Mouse (Mus musculus) midbrain, embryonic 16.5 days (tissue): ENCODE data around the gene Slc17a8. TPM values are rescaled to one million over a fixed set of nuclear protein-coding genes. Genes with fewer than 3 reads are reported as not detected.
A peak's percentile ranks its signal among the peaks of the same experiment; 100 is the strongest.

Source experiments
- ATAC-seq: fragments of 200-750 bp; cut with Nextera tagmentation; 2 replicates; pipeline ENCODE4 v1.8.0; 2017; ENCODE audit warnings: moderate TSS enrichment
- H3K27ac ChIP-seq: fragments of 300-500 bp; sonication (generic); 2 replicates; pipeline ENCODE4 v1.5.1; 2014; ENCODE audit warnings: mild to moderate bottlenecking, low read length, mixed read lengths
- H3K27me3 ChIP-seq: fragments of 300-500 bp; sonication (generic); 2 replicates; pipeline ENCODE4 v1.6.1; 2014; ENCODE audit warnings: low read depth, low read length, mixed read lengths; ENCODE audit not compliant: control insufficient read depth, insufficient read depth
- H3K36me3 ChIP-seq: fragments of 300-500 bp; sonication (generic); 2 replicates; pipeline ENCODE4 v1.6.1; 2014; ENCODE audit warnings: mild to moderate bottlenecking, low read length, moderate library complexity, mixed read lengths; ENCODE audit not compliant: control insufficient read depth, insufficient read depth
- H3K4me1 ChIP-seq: fragments of 300-500 bp; sonication (generic); 2 replicates; pipeline ENCODE4 v1.6.1; 2014; ENCODE audit warnings: mild to moderate bottlenecking, low read length, mixed read lengths; ENCODE audit not compliant: control insufficient read depth, insufficient read depth
- H3K4me2 ChIP-seq: fragments of 300-500 bp; sonication (generic); 2 replicates; pipeline ENCODE4 v1.6.1; 2014; ENCODE audit warnings: mild to moderate bottlenecking, low read length, mixed read lengths
- H3K4me3 ChIP-seq: fragments of 300-500 bp; sonication (generic); 2 replicates; pipeline ENCODE4 v1.5.1; 2014; ENCODE audit warnings: low read depth, mild to moderate bottlenecking, low read length, moderate library complexity, mixed read lengths
- H3K9ac ChIP-seq: fragments of 300-500 bp; sonication (generic); 2 replicates; pipeline ENCODE4 v1.6.1; 2014; ENCODE audit warnings: low read depth, low read length, mixed read lengths
- H3K9me3 ChIP-seq: fragments of 300-500 bp; sonication (generic); replicated peaks from 2 replicates; pipeline ENCODE4 v1.6.1; 2014; ENCODE audit warnings: mild to moderate bottlenecking, low read length, mixed read lengths; ENCODE audit not compliant: control insufficient read depth, poor library complexity, severe bottlenecking
- WGBS: fragments of 180-500 bp; shearing (Covaris S2); extraction: QIAGEN DNeasy Blood & Tissue Kit; methylation state at CpG from one replicate; pipeline ENCODE4 v1.1.7; 2014; 5-methylcytosine and 5-hydroxymethylcytosine counted together
- polyA plus RNA-seq: library from polyadenylated mRNA; unstranded; fragments of >200 nt; fragmentation: Nextera tagmentation; extraction: Ambion mirVana; gene quantifications from 2 replicates; pipeline ENCODE4 v1.2.1, GENCODE M21; 2015

Gene Slc17a8
- polyA plus RNA-seq, 1 experiment from 2014 or later: 2.0 TPM

DNA sequence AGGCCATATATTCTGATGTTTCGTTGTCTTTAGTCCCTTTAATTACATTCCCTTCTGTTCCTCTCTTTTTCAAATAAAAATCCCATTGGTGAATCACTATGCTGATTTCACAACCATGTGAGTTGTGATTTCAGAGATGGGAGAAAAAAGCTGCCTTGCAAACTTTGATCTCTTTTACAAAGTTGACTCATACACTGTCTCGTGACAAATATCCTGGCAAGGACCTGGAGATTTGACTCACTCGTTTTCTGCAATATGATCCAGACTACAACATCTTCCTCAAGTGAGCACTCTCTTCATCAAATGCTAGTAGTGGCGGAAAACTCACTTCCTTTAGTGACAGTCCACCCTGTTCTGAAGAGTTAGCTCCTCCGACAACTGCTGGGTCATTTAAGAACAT is 21.7 kb downstream of the Slc17a8 start:
- Histone ChIP-seq H3K4me2 (no peak overlapping the region), H3K27me3 (no peaks in the 10 kb centered on the region), H3K27ac (no peak overlapping the region), H3K9ac (no peak overlapping the region), H3K4me3 (no peak overlapping the region), H3K9me3 (no peaks in the 10 kb centered on the region), H3K36me3 (no peaks in the 10 kb centered on the region), H3K4me1 (no peaks in the 10 kb centered on the region)
- 84% methylated on average over 5 of the region's 5 CpGs for WGBS
- ATAC-seq: no peak

DNA sequence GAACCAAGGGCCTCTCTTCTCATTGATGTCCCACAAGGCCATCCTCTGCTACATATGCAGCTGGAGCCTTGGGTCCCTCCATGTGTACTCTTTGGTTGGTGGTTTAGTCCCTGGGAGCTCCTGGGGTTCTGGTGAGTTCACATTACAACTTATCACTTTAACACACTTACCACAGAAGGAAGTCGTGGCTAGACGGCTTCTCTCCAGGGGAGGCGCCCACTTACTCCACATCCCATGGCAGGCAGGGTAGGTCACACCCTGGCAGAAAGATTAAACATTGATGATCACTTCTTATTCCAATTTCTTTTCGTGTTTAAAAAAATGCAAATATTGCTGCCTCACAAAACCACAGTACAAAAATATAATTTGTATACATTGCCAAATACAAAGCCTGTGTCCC is 23.8 kb downstream of the Slc17a8 start:
- WGBS: 89% methylated on average over 4 of the region's 4 CpGs
- no peak overlapping the region for H3K4me3 ChIP-seq
- no peak for ATAC-seq
- H3K27ac ChIP-seq: no peak overlapping the region
- H3K9me3 ChIP-seq: no peaks in the 10 kb centered on the region
- no peak overlapping the region for H3K4me2 ChIP-seq
- H3K4me1 ChIP-seq: peaks cover 4% of the 10 kb centered on the region; the same call in 1 of the 2 replicates
- H3K9ac ChIP-seq: no peak overlapping the region
- H3K36me3 ChIP-seq: no peaks in the 10 kb centered on the region
- H3K27me3 ChIP-seq: no peaks in the 10 kb centered on the region

DNA sequence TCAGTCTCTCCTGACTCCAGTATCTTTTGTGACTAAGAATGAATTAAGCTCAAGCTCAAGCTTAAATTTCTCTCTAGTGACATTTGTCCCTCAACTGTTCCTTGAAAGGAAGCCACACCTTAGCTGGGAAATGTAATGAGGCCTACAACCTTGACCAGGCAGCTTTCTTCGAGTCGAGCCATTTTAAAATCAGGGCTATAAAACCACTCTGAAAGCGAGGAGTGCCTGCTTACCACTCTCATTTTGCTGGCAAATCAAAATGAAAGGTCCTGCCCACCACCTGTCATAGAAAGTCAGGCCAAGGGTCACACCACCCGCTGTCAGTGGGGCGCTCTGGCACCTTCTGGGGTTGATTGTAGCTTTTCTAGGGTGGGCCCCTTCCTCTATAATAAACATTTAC is 25.1 kb downstream of the Slc17a8 start:
- Histone ChIP-seq H3K9ac (no peak overlapping the region), H3K27me3 (no peaks in the 10 kb centered on the region), H3K4me2 (no peak overlapping the region), H3K4me1 (peaks cover 4% of the 10 kb centered on the region; the same call in 1 of the 2 replicates), H3K36me3 (no peaks in the 10 kb centered on the region), H3K27ac (no peak overlapping the region), H3K4me3 (no peak overlapping the region), H3K9me3 (no peaks in the 10 kb centered on the region)
- WGBS: 90% methylated on average over 5 of the region's 5 CpGs
- ATAC-seq: no peak

DNA sequence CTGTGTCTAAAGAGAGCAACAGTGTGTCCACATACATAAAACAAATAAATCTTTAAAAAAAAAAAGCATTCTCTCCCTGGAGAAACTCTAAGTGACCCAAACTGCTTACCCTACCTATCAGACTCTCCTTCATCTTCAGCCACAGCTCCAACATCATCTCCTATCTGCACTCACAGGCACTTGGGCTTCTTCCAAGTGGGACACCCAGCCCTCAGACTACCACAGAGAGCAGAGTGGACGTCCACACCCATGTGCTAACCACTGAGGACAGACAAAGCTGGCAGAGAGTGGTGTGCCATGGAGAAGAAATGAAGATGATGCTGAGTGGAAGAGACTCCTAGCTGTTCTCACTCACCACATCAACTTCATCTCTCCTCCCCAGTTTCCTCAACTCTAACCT is 25.5 kb downstream of the Slc17a8 start:
- Histone ChIP-seq H3K27ac (no peak overlapping the region), H3K4me1 (peaks cover 4% of the 10 kb centered on the region; the same call in 1 of the 2 replicates), H3K4me2 (no peak overlapping the region), H3K4me3 (no peak overlapping the region), H3K9ac (no peak overlapping the region), H3K9me3 (no peaks in the 10 kb centered on the region), H3K27me3 (no peaks in the 10 kb centered on the region), H3K36me3 (no peaks in the 10 kb centered on the region)
- ATAC-seq: no peak
- 75% methylated on average over 1 of the region's 1 CpGs for WGBS

DNA sequence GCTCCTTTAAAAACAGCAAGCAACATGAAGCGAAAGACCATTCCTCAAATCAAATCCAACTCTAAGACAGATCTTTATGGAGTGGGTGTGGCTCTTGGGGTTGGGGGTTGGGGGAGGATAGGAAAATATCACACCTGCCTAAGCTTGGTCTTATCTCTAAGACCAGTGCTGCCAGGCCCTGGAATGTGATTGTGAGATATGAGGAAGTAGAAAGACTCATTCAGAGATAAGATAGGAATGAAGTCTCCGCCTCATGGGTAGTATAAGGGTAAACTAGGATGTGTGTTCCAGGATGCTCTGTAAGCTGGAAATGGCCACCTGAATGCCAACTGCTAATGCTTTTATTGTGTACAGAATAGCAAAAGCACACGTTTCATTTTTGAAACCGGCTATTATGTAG is 26.7 kb downstream of the Slc17a8 start:
- no peaks in the 10 kb centered on the region for H3K36me3 ChIP-seq
- no peak for ATAC-seq
- WGBS: 92% methylated on average over 4 of the region's 4 CpGs

DNA sequence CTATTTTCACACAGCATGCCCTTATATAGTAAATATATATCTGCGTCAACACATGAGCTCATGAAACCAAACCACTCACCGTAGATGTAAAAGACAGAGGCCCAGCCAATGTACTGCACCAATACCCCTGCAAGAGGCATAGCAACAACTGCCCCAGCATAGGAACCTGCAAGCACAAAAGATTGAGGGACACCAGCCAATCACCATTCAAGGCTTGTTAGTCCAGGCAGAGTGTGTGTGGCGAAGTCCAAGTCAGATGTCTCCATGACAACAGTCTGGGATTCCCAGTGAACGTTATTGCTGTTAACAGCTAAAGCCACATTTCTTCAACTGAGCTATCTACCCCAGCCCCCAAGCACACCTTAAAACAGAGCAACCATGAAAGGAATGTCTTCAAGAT is 28.3 kb downstream of the Slc17a8 start:
- Histone ChIP-seq H3K27ac (no peak overlapping the region), H3K36me3 (no peaks in the 10 kb centered on the region), H3K9ac (no peak overlapping the region), H3K4me1 (peaks cover 4% of the 10 kb centered on the region; the same call in 1 of the 2 replicates), H3K4me2 (no peak overlapping the region), H3K27me3 (no peaks in the 10 kb centered on the region), H3K9me3 (no peaks in the 10 kb centered on the region), H3K4me3 (no peak overlapping the region)
- ATAC-seq: peak; percentile 77
- WGBS: 35% methylated on average over 4 of the region's 4 CpGs

More for the DNA sequence above, 26.7 kb downstream of the Slc17a8 start:
- H3K9ac ChIP-seq: no peak overlapping the region
- no peak overlapping the region for H3K27ac ChIP-seq
- no peak overlapping the region for H3K4me2 ChIP-seq
- H3K4me1 ChIP-seq: peaks cover 4% of the 10 kb centered on the region; the same call in 1 of the 2 replicates
- H3K9me3 ChIP-seq: no peaks in the 10 kb centered on the region
- H3K4me3 ChIP-seq: no peak overlapping the region
- no peaks in the 10 kb centered on the region for H3K27me3 ChIP-seq

DNA sequence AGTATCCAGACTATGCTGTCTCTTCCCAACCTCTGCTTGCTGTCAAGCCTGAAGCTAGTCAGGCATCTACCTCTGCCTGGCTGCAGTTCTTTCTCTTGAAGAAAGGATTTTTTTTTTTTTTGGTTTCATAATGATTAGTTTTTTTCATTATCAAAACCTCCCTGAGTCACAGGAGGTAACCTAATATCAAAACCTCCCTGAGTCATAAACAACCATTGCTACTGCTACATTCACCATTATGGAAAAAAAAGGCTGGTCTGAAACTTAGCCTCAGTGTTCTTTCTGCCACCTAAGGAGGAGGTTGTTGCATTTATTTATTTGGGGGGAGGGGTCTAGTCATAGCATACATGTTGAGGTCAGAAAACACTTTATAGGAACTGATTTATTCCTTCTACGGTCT is 31.2 kb downstream of the Slc17a8 start:
- 100% methylated on average over 1 of the region's 1 CpGs for WGBS
- no peak overlapping the region for H3K4me2 ChIP-seq
- H3K9ac ChIP-seq: no peak overlapping the region
- ATAC-seq: no peak
- no peaks in the 10 kb centered on the region; the same call in 1 of the 2 replicates for H3K9me3 ChIP-seq
- H3K4me1 ChIP-seq: peaks cover 4% of the 10 kb centered on the region; the same call in 1 of the 2 replicates
- no peak overlapping the region for H3K4me3 ChIP-seq
- H3K36me3 ChIP-seq: no peaks in the 10 kb centered on the region
- H3K27ac ChIP-seq: no peak overlapping the region
- H3K27me3 ChIP-seq: no peaks in the 10 kb centered on the region

DNA sequence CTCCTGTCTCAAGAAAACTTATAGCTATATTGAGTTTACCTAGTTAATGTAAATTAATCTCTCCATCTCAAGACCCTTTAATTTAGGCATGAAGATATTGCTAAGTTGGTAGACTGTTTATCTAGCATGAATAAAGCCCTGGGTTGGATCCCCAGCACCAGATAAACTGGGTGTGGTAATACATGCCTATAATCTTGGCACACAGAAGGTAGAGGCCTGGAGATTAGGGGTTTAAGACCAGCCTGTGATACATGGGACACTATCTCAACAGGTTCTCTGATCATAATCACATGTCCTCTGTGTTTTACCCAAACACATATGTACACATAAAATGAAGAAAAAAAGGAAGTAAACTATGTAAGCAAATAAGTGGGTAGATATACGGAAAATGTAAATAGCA is 32.3 kb downstream of the Slc17a8 start:
- H3K4me1 ChIP-seq: peaks cover 4% of the 10 kb centered on the region; the same call in 1 of the 2 replicates

DNA sequence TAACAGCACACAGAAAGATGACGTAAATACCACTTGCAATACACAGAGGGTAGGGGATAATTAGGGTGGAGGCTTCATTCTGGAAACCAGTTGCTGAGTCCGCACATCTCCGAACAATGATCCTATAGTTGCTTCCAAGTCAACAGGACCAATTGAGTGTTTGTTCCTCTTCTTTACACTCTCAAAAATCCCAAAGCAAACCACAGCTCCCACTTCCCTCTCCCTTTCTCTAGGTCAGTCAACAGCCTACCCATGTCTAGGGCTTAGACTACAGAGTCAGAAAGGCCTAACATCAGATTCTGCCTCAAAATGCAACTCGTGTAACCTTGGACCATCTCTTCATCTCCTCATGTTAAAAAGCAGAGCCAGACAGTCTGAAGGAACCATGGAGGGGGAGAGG is 36.3 kb downstream of the Slc17a8 start:
- no peaks in the 10 kb centered on the region; the same call in 1 of the 2 replicates for H3K9me3 ChIP-seq
- H3K4me2 ChIP-seq: no peak overlapping the region
- no peak for ATAC-seq
- no peaks in the 10 kb centered on the region for H3K4me1 ChIP-seq
- H3K4me3 ChIP-seq: no peak overlapping the region
- H3K27ac ChIP-seq: no peak overlapping the region
- no peaks in the 10 kb centered on the region for H3K36me3 ChIP-seq
- no peak overlapping the region for H3K9ac ChIP-seq
- WGBS: 96% methylated on average over 4 of the region's 4 CpGs
- no peaks in the 10 kb centered on the region for H3K27me3 ChIP-seq

More for the DNA sequence above, 32.3 kb downstream of the Slc17a8 start:
- Histone ChIP-seq H3K36me3 (no peaks in the 10 kb centered on the region), H3K4me2 (no peak overlapping the region), H3K27ac (no peak overlapping the region), H3K27me3 (no peaks in the 10 kb centered on the region), H3K4me3 (no peak overlapping the region), H3K9me3 (no peaks in the 10 kb centered on the region; the same call in 1 of the 2 replicates), H3K9ac (no peak overlapping the region)
- 95% methylated on average over 1 of the region's 1 CpGs for WGBS
- ATAC-seq: no peak
